Comparison of ENCODE assay signal across 10 mouse cellular contexts in genomic region chr2:35680833-35681232, GRCm38 (mm10).
DNase-seq lines count a peak whose midpoint lies in the region; ATAC-seq and TF ChIP-seq lines count a peak whose summit lies in the region.
"Had no signal": no experiment of that assay in that cellular context is flagged by ENCODE, and none has a peak within 500 bp of the region (broad histone marks: within the 10 kb centered on the region; RNA-seq: fewer than 3 reads in every experiment).

No protein-coding gene starts in this region.

- H3K9me3 ChIP-seq in embryonic facial prominence, embryonic 15.5 days (replicated peaks), result no peaks in the 10 kb centered on the region
- no peaks in the 10 kb centered on the region for H3K9me3 ChIP-seq in liver, embryonic 15.5 days (replicated peaks)
- H3K9me3 ChIP-seq: G1E; neural tube, embryonic 12.5 days had no signal

- no peak overlapping the region for H3K4me2 ChIP-seq in embryonic facial prominence, embryonic 15.5 days (replicated peaks)
- no peak overlapping the region for H3K4me2 ChIP-seq in liver, embryonic 15.5 days
- H3K4me2 ChIP-seq: neural tube, embryonic 12.5 days had no signal

- no peak for DNase-seq in gastrocnemius, adult 2 months
- DNase-seq in gastrocnemius, postnatal 14 days, result no peak
- peak; percentile 85 for DNase-seq in 416B (ENCODE audit: low read depth)
- no peak for DNase-seq in thymus, postnatal 4 days
- no peak for DNase-seq in left cerebral cortex, adult 8-10 months (ENCODE audit: low spot score in 2 of 2)
- no peak for DNase-seq in spleen, adult 18-20 months

- WGBS in embryonic facial prominence, embryonic 15.5 days, result 25% methylated on average over 6 of the region's 6 CpGs
- 23% methylated on average over 6 of the region's 6 CpGs for WGBS in liver, embryonic 15.5 days (ENCODE audit: insufficient replicate concordance)

- H3K27me3 ChIP-seq in embryonic facial prominence, embryonic 15.5 days, result no peaks in the 10 kb centered on the region
- H3K27me3 ChIP-seq in liver, embryonic 15.5 days, result no peaks in the 10 kb centered on the region
- H3K27me3 ChIP-seq: neural tube, embryonic 12.5 days had no signal

- no peak overlapping the region for H3K9ac ChIP-seq in embryonic facial prominence, embryonic 15.5 days
- H3K9ac ChIP-seq in liver, embryonic 15.5 days, result no peak overlapping the region
- H3K9ac ChIP-seq: neural tube, embryonic 12.5 days had no signal

- no peaks in the 10 kb centered on the region for H3K36me3 ChIP-seq in embryonic facial prominence, embryonic 15.5 days
- H3K36me3 ChIP-seq in liver, embryonic 15.5 days (replicated peaks), result no peaks in the 10 kb centered on the region
- H3K36me3 ChIP-seq: G1E; neural tube, embryonic 12.5 days had no signal

- no peak for TF ChIP-seq CTCF in gastrocnemius, adult 2 months (IDR thresholded peaks at IDR 0.05)

- peaks cover 94% of the 10 kb centered on the region for H3K4me1 ChIP-seq in embryonic facial prominence, embryonic 15.5 days
- peaks cover 60% of the 10 kb centered on the region for H3K4me1 ChIP-seq in liver, embryonic 15.5 days (replicated peaks)

- no peak for ATAC-seq in embryonic facial prominence, embryonic 15.5 days (ENCODE audit: insufficient number of reproducible peaks, low FRiP score, low TSS enrichment, low read depth)
- ATAC-seq in liver, embryonic 15.5 days (ENCODE audit: insufficient read depth), result peak; percentile 27; the same call in 1 of the 2 replicates

- H3K4me3 ChIP-seq in gastrocnemius, adult 2 months, result peak overlapping the region; percentile 36
- no peak overlapping the region for H3K4me3 ChIP-seq in embryonic facial prominence, embryonic 15.5 days (replicated peaks)
- H3K4me3 ChIP-seq in liver, embryonic 15.5 days (replicated peaks), result no peak overlapping the region
- H3K4me3 ChIP-seq: neural tube, embryonic 12.5 days had no signal

- intact Hi-C loops in gastrocnemius, adult 2 months (cut with DNase I), result no loop called here
- intact Hi-C loops in gastrocnemius, postnatal 14 days (cut with DNase I; ENCODE audit: low total_unique reads), result no loop called here

- H3K27ac ChIP-seq in gastrocnemius, adult 2 months, result peak overlapping the region; percentile 77
- peak overlapping the region; percentile 48; the same call in 1 of the 2 replicates for H3K27ac ChIP-seq in embryonic facial prominence, embryonic 15.5 days (replicated peaks)
- H3K27ac ChIP-seq in liver, embryonic 15.5 days (replicated peaks), result peak overlapping the region; percentile 56
- H3K27ac ChIP-seq: neural tube, embryonic 12.5 days had no signal
